Mouse (Mus musculus) granulocyte monocyte progenitor cell, adult 5-6 weeks (primary cell): Measurements from ENCODE around the gene Sprr2e. TPM values are rescaled to one million over a fixed set of nuclear protein-coding genes. Genes with fewer than 3 reads are reported as not detected.

ENCODE experiments used
- ATAC-seq: replicated peaks from 2 replicates; pipeline ENCODE4 v1.8.0; 2016; ENCODE audit warnings: mild to moderate bottlenecking, moderate TSS enrichment, inconsistent platforms; ENCODE audit not compliant: poor library complexity, severe bottlenecking
- total RNA-seq, 2 experiments: library from RNA; stranded (forward) in 1 of 2; stranded (reverse) in 1 of 2; fragments of 200-712, 200-1000 nt in 1 of 2; fragments of >200 nt in 1 of 2; fragmentation: Nextera tagmentation in 1 of 2; gene quantifications; 2 replicates each; pipeline ENCODE4 v1.2.3; 2014 to 2017

Gene Sprr2e
- total RNA-seq (2014; fragmentation: Nextera tagmentation) (not detected in 2 replicates), total RNA-seq (2017) (not detected in 2 replicates)

GRCm38 (mm10) chr3:92351843-92352242 is at the start of gene Sprr2e:
Gene Sprr2e (plus strand): TSS chr3:92352143.
- no peak for ATAC-seq

- no peak for ATAC-seq
Measured at GRCm38 (mm10) chr3:92307406-92307805, 44.5 kb upstream of the Sprr2e start.

- no peak for ATAC-seq
Measured at GRCm38 (mm10) chr3:92316320-92316719, 35.6 kb upstream of the Sprr2e start, which contains the start of gene Sprr2b. Gene Sprr2b (plus strand): TSS chr3:92316620.

- no peak for ATAC-seq
Measured at GRCm38 (mm10) chr3:92317384-92317783, 34.6 kb upstream of the Sprr2e start.

- no peak for ATAC-seq
Measured at GRCm38 (mm10) chr3:92336278-92336677, 15.7 kb upstream of the Sprr2e start.

- ATAC-seq = no peak
Measured at GRCm38 (mm10) chr3:92338840-92339239, 13.1 kb upstream of the Sprr2e start, which contains the start of gene Sprr2d. Gene Sprr2d (plus strand): TSS chr3:92339140.

GRCm38 (mm10) chr3:92361619-92362018 is 9.7 kb downstream of the Sprr2e start:
- no peak for ATAC-seq

- no peak for ATAC-seq
Measured at GRCm38 (mm10) chr3:92364887-92365286, 12.9 kb downstream of the Sprr2e start, which contains the start of gene Sprr2f. Gene Sprr2f (plus strand): TSS chr3:92365187.

GRCm38 (mm10) chr3:92373613-92374012 is 21.7 kb downstream of the Sprr2e start:
- no peak for ATAC-seq

- ATAC-seq = no peak
Measured at GRCm38 (mm10) chr3:92385385-92385784, 33.4 kb downstream of the Sprr2e start, which contains the start of gene Sprr2h. Gene Sprr2h (plus strand): TSS chr3:92385685.

GRCm38 (mm10) chr3:92394301-92394700 is 42.4 kb downstream of the Sprr2e start:
- no peak for ATAC-seq

Other genes with a start within 250 kb of the Sprr2e start
- gene Prr9, start 228.2 kb upstream of the Sprr2e start, total RNA-seq (2014; fragmentation: Nextera tagmentation) = not detected in 2 replicates
- gene Prr9, start 228.2 kb upstream of the Sprr2e start, total RNA-seq (2017) = not detected in 2 replicates
- not detected in 2 replicates for gene Lelp1, start 209.4 kb upstream of the Sprr2e start, total RNA-seq (2014; fragmentation: Nextera tagmentation)
- gene Lelp1, start 209.4 kb upstream of the Sprr2e start, total RNA-seq (2017) = not detected in 2 replicates
- gene Sprr2a1, start 136.3 kb upstream of the Sprr2e start, total RNA-seq (2014; fragmentation: Nextera tagmentation) = not detected in 2 replicates
- gene Sprr2a1, start 136.3 kb upstream of the Sprr2e start, total RNA-seq (2017) = not detected in 2 replicates
- not detected in 2 replicates for gene Sprr2a2, start 136.2 kb upstream of the Sprr2e start, total RNA-seq (2014; fragmentation: Nextera tagmentation)
- gene Sprr2a2, start 136.2 kb upstream of the Sprr2e start, total RNA-seq (2017) = not detected in 2 replicates
- not detected in 2 replicates for gene Sprr2a3, start 66.7 kb upstream of the Sprr2e start, total RNA-seq (2014; fragmentation: Nextera tagmentation)
- gene Sprr2a3, start 66.7 kb upstream of the Sprr2e start, total RNA-seq (2017) = not detected in 2 replicates
- gene Sprr2b, start 35.5 kb upstream of the Sprr2e start, total RNA-seq (2014; fragmentation: Nextera tagmentation) = not detected in 2 replicates
- gene Sprr2b, start 35.5 kb upstream of the Sprr2e start, total RNA-seq (2017) = not detected in 2 replicates
- gene Sprr2d, start 13.0 kb upstream of the Sprr2e start, total RNA-seq (2014; fragmentation: Nextera tagmentation) = not detected in 2 replicates
- gene Sprr2d, start 13.0 kb upstream of the Sprr2e start, total RNA-seq (2017) = not detected in 2 replicates
- gene Sprr2f, start 13.0 kb downstream of the Sprr2e start, total RNA-seq (2014; fragmentation: Nextera tagmentation) = not detected in 2 replicates
- gene Sprr2f, start 13.0 kb downstream of the Sprr2e start, total RNA-seq (2017) = not detected in 2 replicates
- gene Sprr2h, start 33.5 kb downstream of the Sprr2e start, total RNA-seq (2014; fragmentation: Nextera tagmentation) = not detected in 2 replicates
- not detected in 2 replicates for gene Sprr2h, start 33.5 kb downstream of the Sprr2e start, total RNA-seq (2017)
- gene Sprr2i, start 55.8 kb downstream of the Sprr2e start, total RNA-seq (2014; fragmentation: Nextera tagmentation) = not detected in 2 replicates
- not detected in 2 replicates for gene Sprr2i, start 55.8 kb downstream of the Sprr2e start, total RNA-seq (2017)
- not detected in 2 replicates for gene Sprr2j-ps, start 65.9 kb downstream of the Sprr2e start, total RNA-seq (2014; fragmentation: Nextera tagmentation)
- gene Sprr2j-ps, start 65.9 kb downstream of the Sprr2e start, total RNA-seq (2017) = not detected in 2 replicates
- 5.2 and 10.9 TPM in 2 replicates for gene Gm9774, start 77.3 kb downstream of the Sprr2e start, total RNA-seq (2014; fragmentation: Nextera tagmentation)
- gene Gm9774, start 77.3 kb downstream of the Sprr2e start, total RNA-seq (2017) = 1.2 TPM in 2 replicates
- not detected in 2 replicates for gene Sprr2k, start 80.4 kb downstream of the Sprr2e start, total RNA-seq (2014; fragmentation: Nextera tagmentation)
- not detected in 2 replicates for gene Sprr2k, start 80.4 kb downstream of the Sprr2e start, total RNA-seq (2017)
- not detected in 2 replicates for gene Sprr1b, start 86.6 kb downstream of the Sprr2e start, total RNA-seq (2014; fragmentation: Nextera tagmentation)
- not detected in 2 replicates for gene Sprr1b, start 86.6 kb downstream of the Sprr2e start, total RNA-seq (2017)
- gene Sprr3, start 106.6 kb downstream of the Sprr2e start, total RNA-seq (2014; fragmentation: Nextera tagmentation) = not detected in 2 replicates
- gene Sprr3, start 106.6 kb downstream of the Sprr2e start, total RNA-seq (2017) = not detected in 2 replicates
- gene Sprr1a, start 133.8 kb downstream of the Sprr2e start, total RNA-seq (2014; fragmentation: Nextera tagmentation) = not detected in 2 replicates
- not detected in 2 replicates for gene Sprr1a, start 133.8 kb downstream of the Sprr2e start, total RNA-seq (2017)
- gene Sprr4, start 148.3 kb downstream of the Sprr2e start, total RNA-seq (2014; fragmentation: Nextera tagmentation) = not detected in 2 replicates
- not detected in 2 replicates for gene Sprr4, start 148.3 kb downstream of the Sprr2e start, total RNA-seq (2017)
- gene 2310046K23Rik, start 182.4 kb downstream of the Sprr2e start, total RNA-seq (2014; fragmentation: Nextera tagmentation) = not detected in 2 replicates
- gene 2310046K23Rik, start 182.4 kb downstream of the Sprr2e start, total RNA-seq (2017) = not detected in 2 replicates
- gene Ivl, start 221.6 kb downstream of the Sprr2e start, total RNA-seq (2014; fragmentation: Nextera tagmentation) = not detected in 2 replicates
- not detected in 2 replicates for gene Ivl, start 221.6 kb downstream of the Sprr2e start, total RNA-seq (2017)
- not detected in 2 replicates for gene Smcp, start 236.9 kb downstream of the Sprr2e start, total RNA-seq (2014; fragmentation: Nextera tagmentation)
- not detected in 2 replicates for gene Smcp, start 236.9 kb downstream of the Sprr2e start, total RNA-seq (2017)